Mouse (Mus musculus) forebrain, embryonic 11.5 days (tissue): ENCODE data around the gene Timm13. TPM values are rescaled to one million over a fixed set of nuclear protein-coding genes. Genes with fewer than 3 reads are reported as not detected.

ENCODE experiments used
- ATAC-seq: fragments of 200-750 bp; cut with Nextera tagmentation; replicated peaks from 2 replicates; pipeline ENCODE4 v1.8.0; 2017; ENCODE audit warnings: moderate TSS enrichment; ENCODE audit not compliant: low FRiP score
- DNase-seq: peaks from one replicate; pipeline ENCODE4 v3.0.0-alpha.2; 2017; ENCODE audit warnings: low spot score
- H3K27ac ChIP-seq: fragments of 300-500 bp; sonication (generic); 2 replicates; pipeline ENCODE4 v1.5.1; 2014; ENCODE audit warnings: low read depth, low read length
- H3K27me3 ChIP-seq: fragments of 300-500 bp; sonication (generic); 2 replicates; pipeline ENCODE4 v1.6.1; 2014; ENCODE audit warnings: mild to moderate bottlenecking, low read length, mixed read lengths; ENCODE audit not compliant: control insufficient read depth, insufficient read depth
- H3K36me3 ChIP-seq: fragments of 300-500 bp; sonication (generic); 2 replicates; pipeline ENCODE4 v1.6.1; 2014; ENCODE audit warnings: mild to moderate bottlenecking, low read length, moderate library complexity, mixed read lengths; ENCODE audit not compliant: control insufficient read depth, insufficient read depth
- H3K4me1 ChIP-seq: fragments of 300-500 bp; sonication (generic); replicated peaks from 2 replicates; pipeline ENCODE4 v1.6.1; 2014; ENCODE audit warnings: low read length, mixed read lengths; ENCODE audit not compliant: control insufficient read depth, insufficient read depth
- H3K4me2 ChIP-seq: fragments of 300-500 bp; sonication (generic); 2 replicates; pipeline ENCODE4 v1.6.1; 2014; ENCODE audit warnings: low read depth, mild to moderate bottlenecking, low read length, moderate library complexity, mixed read lengths; ENCODE audit not compliant: severe bottlenecking
- H3K4me3 ChIP-seq: fragments of 300-500 bp; sonication (generic); 2 replicates; pipeline ENCODE4 v1.5.1; 2014; ENCODE audit warnings: low read depth, low read length
- H3K9ac ChIP-seq: fragments of 300-500 bp; sonication (generic); 2 replicates; pipeline ENCODE4 v1.6.1; 2014; ENCODE audit warnings: low read length
- H3K9me3 ChIP-seq: fragments of 300-500 bp; sonication (generic); 2 replicates; pipeline ENCODE4 v1.6.1; 2016; ENCODE audit warnings: low read length, mixed read lengths; ENCODE audit not compliant: control insufficient read depth
- WGBS: fragments of 180-500 bp; shearing (Covaris S2); extraction: QIAGEN DNeasy Blood & Tissue Kit; methylation state at CpG from one replicate; pipeline ENCODE4 v1.1.7; 2014; 5-methylcytosine and 5-hydroxymethylcytosine counted together
- polyA plus RNA-seq: library from polyadenylated mRNA; unstranded; fragments of >200 nt; fragmentation: Nextera tagmentation; extraction: Ambion mirVana; gene quantifications from 2 replicates; pipeline ENCODE4 v1.2.1, GENCODE M21; 2014

Gene Timm13
- 313 and 317 TPM in 2 replicates for polyA plus RNA-seq

GRCm38 (mm10) chr10:80900318-80901247 is at the start of gene Timm13:
Gene Timm13, minus strand, starts transcription at chr10:80900969.
- peak within 1 kb of the TSS; percentile 78 for H3K9ac ChIP-seq
- H3K4me1 ChIP-seq = peaks cover 8% of the 10 kb centered on the region
- H3K9me3 ChIP-seq = no peaks in the 10 kb centered on the region
- peaks cover 2% of the 10 kb centered on the region; the same call in 1 of the 2 replicates for H3K36me3 ChIP-seq
- peak within 1 kb of the TSS; percentile 95 for H3K4me2 ChIP-seq
- ATAC-seq = peak; percentile 94
- peak; percentile 99 for DNase-seq
- H3K27me3 ChIP-seq = no peaks in the 10 kb centered on the region
- under 1% methylated on average over 72 of the region's 72 CpGs for WGBS
- peak within 1 kb of the TSS; percentile 84 for H3K4me3 ChIP-seq
- H3K27ac ChIP-seq = no peak within 1 kb of the TSS; the same call in 1 of the 2 replicates

DNA sequence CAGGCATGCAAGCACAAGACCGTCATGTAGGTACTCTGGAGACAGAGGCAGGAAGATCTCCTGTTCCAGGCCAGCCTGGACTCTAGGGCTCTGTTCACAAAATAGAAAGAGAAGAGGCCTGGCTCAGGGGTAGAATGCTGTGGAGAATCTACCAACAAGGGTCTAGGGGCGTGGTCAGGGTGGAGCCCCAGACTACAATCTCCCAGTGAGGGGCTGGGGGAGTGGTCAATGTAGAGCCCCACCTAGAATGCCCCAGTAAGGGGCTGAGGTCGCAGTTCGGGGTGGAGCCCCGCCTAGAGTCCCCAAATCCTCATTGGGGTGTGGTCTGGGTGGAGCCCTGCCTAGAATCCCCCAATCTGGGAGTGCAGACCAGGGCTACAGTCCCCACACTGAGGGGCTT is 49.5 kb upstream of the Timm13 start:
- 26% methylated on average over 5 of the region's 5 CpGs for WGBS
- H3K9ac ChIP-seq = no peak overlapping the region
- no peak for ATAC-seq

GRCm38 (mm10) chr10:80949081-80949480 is 48.3 kb upstream of the Timm13 start:
- no peak for DNase-seq
- H3K9me3 ChIP-seq = no peaks in the 10 kb centered on the region
- no peak overlapping the region for H3K9ac ChIP-seq
- no peaks in the 10 kb centered on the region for H3K36me3 ChIP-seq
- ATAC-seq = no peak
- WGBS = 68% methylated on average over 3 of the region's 3 CpGs
- no peaks in the 10 kb centered on the region for H3K4me1 ChIP-seq
- H3K4me3 ChIP-seq = no peak overlapping the region
- no peaks in the 10 kb centered on the region for H3K27me3 ChIP-seq
- no peak overlapping the region for H3K27ac ChIP-seq
- H3K4me2 ChIP-seq = no peak overlapping the region

More for the DNA sequence above, 49.5 kb upstream of the Timm13 start:
- Histone ChIP-seq H3K4me1 (no peaks in the 10 kb centered on the region), H3K4me2 (no peak overlapping the region), H3K9me3 (no peaks in the 10 kb centered on the region), H3K27me3 (no peaks in the 10 kb centered on the region), H3K27ac (no peak overlapping the region), H3K36me3 (no peaks in the 10 kb centered on the region), H3K4me3 (no peak overlapping the region)
- DNase-seq = no peak

DNA sequence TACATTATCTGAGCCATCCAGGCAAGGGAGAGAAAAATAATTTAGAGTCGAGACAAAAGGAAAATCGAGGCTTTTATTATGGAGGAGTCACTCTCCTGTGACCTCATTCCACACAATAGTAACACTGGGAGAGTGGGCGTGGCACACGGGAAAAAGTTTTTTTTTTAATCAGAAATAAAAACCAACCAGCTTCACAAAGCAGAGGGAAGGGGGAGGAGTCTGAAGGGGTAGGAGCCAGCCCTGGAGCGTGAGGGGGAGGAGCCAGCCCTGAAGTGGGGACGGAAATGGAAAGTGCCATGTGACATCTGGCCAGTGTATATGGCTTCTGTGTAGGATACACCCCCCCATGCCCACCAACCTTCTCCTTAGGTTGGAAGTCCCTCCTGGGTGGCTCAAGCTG is 47.8 kb upstream of the Timm13 start:
- ATAC-seq (no peak), DNase-seq (no peak)
- Histone ChIP-seq H3K9ac (no peak overlapping the region), H3K4me3 (no peak overlapping the region), H3K27ac (no peak overlapping the region), H3K27me3 (no peaks in the 10 kb centered on the region), H3K4me2 (no peak overlapping the region), H3K36me3 (no peaks in the 10 kb centered on the region), H3K4me1 (no peaks in the 10 kb centered on the region), H3K9me3 (no peaks in the 10 kb centered on the region)
- WGBS = 24% methylated on average over 6 of the region's 6 CpGs

GRCm38 (mm10) chr10:80947802-80948201 is 47.0 kb upstream of the Timm13 start:
- WGBS = 57% methylated on average over 2 of the region's 2 CpGs
- H3K9me3 ChIP-seq = no peaks in the 10 kb centered on the region
- H3K27ac ChIP-seq = no peak overlapping the region
- no peak overlapping the region for H3K4me3 ChIP-seq
- H3K27me3 ChIP-seq = no peaks in the 10 kb centered on the region
- ATAC-seq = no peak
- H3K4me2 ChIP-seq = no peak overlapping the region
- H3K4me1 ChIP-seq = no peaks in the 10 kb centered on the region
- no peaks in the 10 kb centered on the region for H3K36me3 ChIP-seq
- no peak overlapping the region for H3K9ac ChIP-seq
- no peak for DNase-seq

DNA sequence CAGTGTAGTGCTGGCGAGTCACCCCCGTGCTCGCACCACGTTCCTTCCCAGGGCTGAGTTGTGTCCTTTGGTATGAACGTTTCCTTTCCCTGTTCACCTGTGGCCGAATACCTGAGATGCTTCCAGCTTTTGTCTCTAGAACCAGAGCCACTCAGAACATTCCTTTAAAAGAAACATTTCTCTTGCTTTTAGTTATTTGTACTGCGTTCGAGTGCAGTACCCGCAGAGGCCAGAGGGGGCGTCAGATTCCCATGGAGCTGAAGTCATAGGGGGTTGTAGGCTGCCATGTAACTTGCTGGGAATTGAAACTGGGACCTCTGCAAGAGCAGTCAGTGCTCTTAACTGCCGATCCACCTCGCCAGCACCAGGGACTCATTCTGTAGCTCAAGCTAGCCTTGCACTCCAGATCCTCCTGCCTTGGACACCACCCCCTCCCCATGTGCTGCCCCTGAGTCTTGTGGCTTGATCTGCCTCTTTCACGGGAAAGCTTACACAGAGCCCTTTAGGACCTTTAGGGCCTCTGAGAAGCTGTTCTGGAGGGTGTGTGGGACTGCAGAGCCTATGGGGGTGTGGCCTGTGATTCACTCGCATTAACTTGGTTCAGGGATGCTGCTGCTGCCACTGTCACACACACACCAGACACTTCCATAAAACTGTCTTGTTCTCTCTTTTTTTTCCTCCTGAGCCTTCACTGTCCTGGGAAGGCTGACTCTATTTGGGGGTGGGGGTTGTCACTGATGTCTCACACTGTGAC is 46.1 kb upstream of the Timm13 start:
- Histone ChIP-seq H3K27ac (no peak overlapping the region), H3K9ac (no peak overlapping the region), H3K4me1 (no peaks in the 10 kb centered on the region), H3K36me3 (no peaks in the 10 kb centered on the region), H3K9me3 (no peaks in the 10 kb centered on the region), H3K4me2 (no peak overlapping the region), H3K4me3 (no peak overlapping the region), H3K27me3 (no peaks in the 10 kb centered on the region)
- WGBS = 66% methylated on average over 14 of the region's 14 CpGs
- DNase-seq (no peak), ATAC-seq (no peak)

DNA sequence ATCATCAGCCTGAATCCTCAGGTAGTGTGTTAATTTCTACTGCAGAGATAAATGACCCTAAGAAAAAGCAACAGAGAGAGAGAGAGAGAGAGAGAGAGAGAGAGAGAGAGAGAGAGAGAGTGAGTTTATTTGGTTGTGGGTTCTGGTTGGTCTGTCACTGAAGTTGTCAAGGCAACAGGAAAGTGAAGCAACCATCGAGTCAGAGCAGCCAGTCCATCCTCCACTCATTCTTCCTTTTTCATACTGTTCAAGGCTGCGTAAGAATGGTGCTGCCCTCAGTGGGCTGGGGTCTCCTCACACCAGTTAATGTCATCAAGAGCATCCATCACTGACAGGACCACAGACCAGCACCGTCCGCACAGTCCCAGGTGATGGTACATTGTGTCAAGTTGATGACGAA is 43.5 kb upstream of the Timm13 start:
- no peak overlapping the region for H3K4me3 ChIP-seq
- no peaks in the 10 kb centered on the region for H3K36me3 ChIP-seq
- no peaks in the 10 kb centered on the region for H3K9me3 ChIP-seq
- DNase-seq (no peak), ATAC-seq (no peak)
- H3K27ac ChIP-seq = no peak overlapping the region
- H3K9ac ChIP-seq = no peak overlapping the region
- peaks cover 6% of the 10 kb centered on the region; the same call in 1 of the 2 replicates for H3K4me1 ChIP-seq
- H3K4me2 ChIP-seq = no peak overlapping the region
- WGBS = 95% methylated on average over 5 of the region's 5 CpGs
- H3K27me3 ChIP-seq = no peaks in the 10 kb centered on the region

GRCm38 (mm10) chr10:80943701-80944100 is 42.9 kb upstream of the Timm13 start:
- Histone ChIP-seq H3K9ac (no peak overlapping the region), H3K9me3 (no peaks in the 10 kb centered on the region), H3K27ac (no peak overlapping the region), H3K4me1 (peaks cover 9% of the 10 kb centered on the region; the same call in 1 of the 2 replicates), H3K4me3 (no peak overlapping the region), H3K4me2 (no peak overlapping the region), H3K36me3 (no peaks in the 10 kb centered on the region), H3K27me3 (peaks cover 2% of the 10 kb centered on the region; the same call in 1 of the 2 replicates)
- no peak for DNase-seq
- WGBS = 91% methylated on average over 9 of the region's 9 CpGs
- ATAC-seq = no peak
